Mouse (Mus musculus) kidney, embryonic 16.5 days (tissue): ENCODE measurements around the gene Ddx25. TPM values are rescaled to one million over a fixed set of nuclear protein-coding genes. Genes with fewer than 3 reads are reported as not detected.

Experiments used
- ATAC-seq: fragments of 200-750 bp; cut with Nextera tagmentation; 2 replicates; pipeline ENCODE4 v1.8.0; 2017; ENCODE audit warnings: moderate TSS enrichment; ENCODE audit not compliant: low FRiP score, low TSS enrichment
- H3K27ac ChIP-seq: fragments of 300-500 bp; sonication (generic); 2 replicates; pipeline ENCODE4 v1.5.1; 2014; ENCODE audit warnings: low read length
- H3K27me3 ChIP-seq: fragments of 300-500 bp; sonication (generic); 2 replicates; pipeline ENCODE4 v1.6.1; 2014; ENCODE audit warnings: low read length, control low read depth, mixed read lengths; ENCODE audit not compliant: insufficient read depth
- H3K36me3 ChIP-seq: fragments of 300-500 bp; sonication (generic); 2 replicates; pipeline ENCODE4 v1.6.1; 2014; ENCODE audit warnings: low read length, control low read depth, mixed read lengths; ENCODE audit not compliant: insufficient read depth
- H3K4me1 ChIP-seq: fragments of 300-500 bp; sonication (generic); 2 replicates; pipeline ENCODE4 v1.6.1; 2014; ENCODE audit warnings: low read length, control low read depth, mixed read lengths; ENCODE audit not compliant: insufficient read depth
- H3K4me2 ChIP-seq: fragments of 300-500 bp; sonication (generic); replicated peaks from 2 replicates; pipeline ENCODE4 v1.6.1; 2014; ENCODE audit warnings: low read depth, low read length
- H3K4me3 ChIP-seq: fragments of 300-500 bp; sonication (generic); 2 replicates; pipeline ENCODE4 v1.5.1; 2014; ENCODE audit warnings: mild to moderate bottlenecking, low read length
- H3K9ac ChIP-seq: fragments of 300-500 bp; sonication (generic); replicated peaks from 2 replicates; pipeline ENCODE4 v1.6.1; 2014; ENCODE audit warnings: low read length
- H3K9me3 ChIP-seq: fragments of 300-500 bp; sonication (generic); 2 replicates; pipeline ENCODE4 v1.6.1; 2016; ENCODE audit warnings: low read length, control low read depth
- WGBS: fragments of 180-500 bp; shearing (Covaris S2); extraction: QIAGEN DNeasy Blood & Tissue Kit; methylation state at CpG from one replicate; pipeline ENCODE4 v1.1.7; 2014; 5-methylcytosine and 5-hydroxymethylcytosine counted together
- polyA plus RNA-seq: library from polyadenylated mRNA; unstranded; fragments of >200 nt; fragmentation: Nextera tagmentation; extraction: Ambion mirVana; gene quantifications from 2 replicates; pipeline ENCODE4 v1.2.1, GENCODE M21; 2015

The Ddx25 gene
- polyA plus RNA-seq, 1 experiment from 2014 or later = 2.3 TPM

- no peak overlapping the region for H3K4me2 ChIP-seq
Observed at GRCm38 (mm10) chr9:35502361-35503000, 55.8 kb downstream of the Ddx25 start.

GRCm38 (mm10) chr9:35499946-35500345 is 58.4 kb downstream of the Ddx25 start:
- Histone ChIP-seq H3K27me3 (no peaks in the 10 kb centered on the region), H3K36me3 (peaks cover 8% of the 10 kb centered on the region; the same call in 1 of the 2 replicates), H3K9me3 (no peaks in the 10 kb centered on the region), H3K4me3 (no peak overlapping the region), H3K4me1 (peaks cover 4% of the 10 kb centered on the region), H3K4me2 (no peak overlapping the region), H3K9ac (no peak overlapping the region), H3K27ac (no peak overlapping the region)
- ATAC-seq = no peak
- WGBS = 84% methylated on average over 6 of the region's 6 CpGs

More at GRCm38 (mm10) chr9:35502361-35503000, 55.8 kb downstream of the Ddx25 start:
- no peaks in the 10 kb centered on the region for H3K4me1 ChIP-seq
- H3K27ac ChIP-seq = no peak overlapping the region
- H3K9ac ChIP-seq = no peak overlapping the region
- H3K36me3 ChIP-seq = peaks cover 8% of the 10 kb centered on the region; the same call in 1 of the 2 replicates
- H3K9me3 ChIP-seq = no peaks in the 10 kb centered on the region
- H3K27me3 ChIP-seq = no peaks in the 10 kb centered on the region
- WGBS = 86% methylated on average over 10 of the region's 10 CpGs
- H3K4me3 ChIP-seq = no peak overlapping the region
- no peak for ATAC-seq

- WGBS = 45% methylated on average over 3 of the region's 3 CpGs
- Histone ChIP-seq H3K9me3 (no peaks in the 10 kb centered on the region), H3K4me2 (no peak overlapping the region), H3K27ac (no peak overlapping the region), H3K27me3 (no peaks in the 10 kb centered on the region), H3K36me3 (no peaks in the 10 kb centered on the region), H3K9ac (no peak overlapping the region), H3K4me1 (peaks cover 19% of the 10 kb centered on the region), H3K4me3 (no peak overlapping the region)
- no peak for ATAC-seq
Observed at GRCm38 (mm10) chr9:35495471-35495870, 62.9 kb downstream of the Ddx25 start.

GRCm38 (mm10) chr9:35494937-35495336 is 63.4 kb downstream of the Ddx25 start:
- 0 out of 2 replicates have a peak, but pooled peaks have one; percentile 42 for ATAC-seq
- Histone ChIP-seq H3K9me3 (no peaks in the 10 kb centered on the region), H3K4me1 (peaks cover 19% of the 10 kb centered on the region), H3K9ac (no peak overlapping the region), H3K27me3 (no peaks in the 10 kb centered on the region), H3K4me3 (no peak overlapping the region), H3K36me3 (no peaks in the 10 kb centered on the region), H3K27ac (no peak overlapping the region), H3K4me2 (no peak overlapping the region)
- 23% methylated on average over 4 of the region's 4 CpGs for WGBS

GRCm38 (mm10) chr9:35493733-35494092 is 64.6 kb downstream of the Ddx25 start:
- H3K27me3 ChIP-seq = no peaks in the 10 kb centered on the region
- no peaks in the 10 kb centered on the region for H3K9me3 ChIP-seq
- H3K4me2 ChIP-seq = no peak overlapping the region
- H3K4me3 ChIP-seq = no peak overlapping the region
- peaks cover 6% of the 10 kb centered on the region; the same call in 1 of the 2 replicates for H3K36me3 ChIP-seq
- H3K27ac ChIP-seq = 0 out of 2 replicates have a peak overlapping the region, but pooled peaks have one; percentile 3
- WGBS = 29% methylated on average over 4 of the region's 4 CpGs
- H3K9ac ChIP-seq = no peak overlapping the region
- no peak for ATAC-seq
- peaks cover 19% of the 10 kb centered on the region for H3K4me1 ChIP-seq

GRCm38 (mm10) chr9:35493033-35493732 is 65.1 kb downstream of the Ddx25 start:
- WGBS = 38% methylated on average over 7 of the region's 7 CpGs
- Histone ChIP-seq H3K36me3 (peaks cover 11% of the 10 kb centered on the region; the same call in 1 of the 2 replicates), H3K9ac (no peak overlapping the region), H3K4me1 (peaks cover 19% of the 10 kb centered on the region), H3K9me3 (no peaks in the 10 kb centered on the region), H3K27ac (no peak overlapping the region), H3K4me2 (no peak overlapping the region), H3K27me3 (no peaks in the 10 kb centered on the region), H3K4me3 (no peak overlapping the region)
- peak; percentile 67; the same call in 1 of the 2 replicates for ATAC-seq

GRCm38 (mm10) chr9:35491109-35491866 is 67.0 kb downstream of the Ddx25 start:
- 67% methylated on average over 11 of the region's 11 CpGs for WGBS
- no peak for ATAC-seq
- H3K36me3 ChIP-seq = peaks cover 22% of the 10 kb centered on the region; the same call in 1 of the 2 replicates

GRCm38 (mm10) chr9:35488496-35488895 is 69.8 kb downstream of the Ddx25 start:
- Histone ChIP-seq H3K4me1 (peaks cover 4% of the 10 kb centered on the region; the same call in 1 of the 2 replicates), H3K36me3 (peaks cover 22% of the 10 kb centered on the region; the same call in 1 of the 2 replicates), H3K4me3 (no peak overlapping the region), H3K9ac (no peak overlapping the region), H3K9me3 (no peaks in the 10 kb centered on the region), H3K27me3 (no peaks in the 10 kb centered on the region), H3K27ac (no peak overlapping the region), H3K4me2 (no peak overlapping the region)
- 75% methylated on average over 4 of the region's 4 CpGs for WGBS
- ATAC-seq = no peak

More at GRCm38 (mm10) chr9:35491109-35491866, 67.0 kb downstream of the Ddx25 start:
- Histone ChIP-seq H3K4me1 (peaks cover 19% of the 10 kb centered on the region), H3K27me3 (no peaks in the 10 kb centered on the region), H3K4me3 (no peak overlapping the region), H3K9ac (no peak overlapping the region), H3K27ac (no peak overlapping the region), H3K9me3 (no peaks in the 10 kb centered on the region), H3K4me2 (no peak overlapping the region)
